10 mouse cellular contexts compared by ENCODE assay signal in the genomic region with DNA sequence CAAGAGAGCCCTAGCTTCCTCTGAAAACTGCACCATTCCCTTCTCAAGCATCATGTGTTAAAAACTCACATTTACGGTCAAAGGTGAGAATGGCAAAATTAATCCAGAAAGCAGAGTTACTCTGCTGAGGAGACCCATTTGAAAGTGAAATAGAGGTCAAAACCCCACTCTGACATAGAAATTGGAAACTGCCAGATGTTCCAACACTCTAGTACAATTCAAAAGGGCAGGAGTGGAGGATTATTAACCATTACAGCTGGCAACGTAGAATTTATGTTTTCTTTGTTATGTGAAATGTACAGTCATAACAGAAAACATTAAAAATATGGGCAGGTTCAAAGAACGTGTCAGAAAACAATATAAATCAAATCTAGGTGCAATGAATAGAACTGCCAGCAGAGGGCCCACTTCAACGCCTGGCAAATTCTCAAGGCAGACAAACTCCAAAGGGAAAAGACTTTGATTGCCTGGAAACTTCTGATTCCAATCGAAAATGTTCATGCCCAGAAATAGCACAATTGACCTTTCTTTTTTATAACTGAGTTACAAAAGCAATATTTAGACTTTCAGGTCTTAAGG. TPM values are rescaled to one million over a fixed set of nuclear protein-coding genes. Genes with fewer than 3 reads are reported as not detected.
DNase-seq lines count a peak whose midpoint lies in the region; ATAC-seq and TF ChIP-seq lines count a peak whose summit lies in the region.
"Had no signal": no experiment of that assay in that cellular context is flagged by ENCODE, and none has a peak within 500 bp of the region (broad histone marks: within the 10 kb centered on the region; RNA-seq: fewer than 3 reads in every experiment).

No protein-coding gene starts in this region.

- DNase-seq in heart, adult 18-20 months, result peak; percentile 53 to 85
- DNase-seq in heart, postnatal 25 days (ENCODE audit: low spot score), result no peak
- peak; percentile 61 for DNase-seq in 3T3-L1 (ENCODE audit: low read depth, low spot score)
- DNase-seq in R1 (ENCODE audit: low read depth, low spot score), result peak; percentile 48
- DNase-seq in embryonic facial prominence, embryonic 11.5 days (ENCODE audit: low spot score), result peak; percentile 79
- peak; percentile 39 to 68 for DNase-seq in kidney, postnatal 36 days
- peak; percentile 82 for DNase-seq in lung, embryonic 14.5 days
- peak; percentile 60 for DNase-seq in thymus, postnatal 14 days

- H3K9me3 ChIP-seq in embryonic facial prominence, embryonic 11.5 days (replicated peaks; ENCODE audit: control insufficient read depth, low read length), result no peaks in the 10 kb centered on the region
- H3K9me3 ChIP-seq in lung, embryonic 14.5 days (ENCODE audit: low read depth, low read length), result no peaks in the 10 kb centered on the region
- H3K9me3 ChIP-seq: neural tube, embryonic 12.5 days had no signal

- H3K36me3 ChIP-seq in embryonic facial prominence, embryonic 11.5 days (replicated peaks; ENCODE audit: control insufficient read depth, insufficient read depth, low read depth, low read length), result no peaks in the 10 kb centered on the region
- H3K36me3 ChIP-seq in lung, embryonic 14.5 days (ENCODE audit: insufficient read depth), result no peaks in the 10 kb centered on the region
- H3K36me3 ChIP-seq: neural tube, embryonic 12.5 days had no signal

- no peak overlapping the region for H3K4me2 ChIP-seq in embryonic facial prominence, embryonic 11.5 days (ENCODE audit: low read depth, low read length)
- H3K4me2 ChIP-seq in lung, embryonic 14.5 days, result no peak overlapping the region
- H3K4me2 ChIP-seq: neural tube, embryonic 12.5 days had no signal

- no peak overlapping the region for H3K27ac ChIP-seq in embryonic facial prominence, embryonic 11.5 days (replicated peaks; ENCODE audit: low read depth, low read length)
- no peak overlapping the region for H3K27ac ChIP-seq in lung, embryonic 14.5 days (ENCODE audit: low read depth)
- H3K27ac ChIP-seq: neural tube, embryonic 12.5 days had no signal

- peak; percentile 82 for TF ChIP-seq CTCF in lung, embryonic 14.5 days (IDR thresholded peaks at IDR 0.05; ENCODE audit: low read depth)

- ATAC-seq in embryonic facial prominence, embryonic 11.5 days (replicated peaks; ENCODE audit: insufficient number of reproducible peaks, low FRiP score, low TSS enrichment, low read depth), result no peak
- ATAC-seq in lung, embryonic 14.5 days (ENCODE audit: insufficient read depth), result no peak

- H3K27me3 ChIP-seq in embryonic facial prominence, embryonic 11.5 days (ENCODE audit: control insufficient read depth, insufficient read depth, low read length), result no peaks in the 10 kb centered on the region
- no peaks in the 10 kb centered on the region for H3K27me3 ChIP-seq in lung, embryonic 14.5 days (ENCODE audit: insufficient read depth, low read length)
- H3K27me3 ChIP-seq: neural tube, embryonic 12.5 days had no signal

- H3K4me1 ChIP-seq in embryonic facial prominence, embryonic 11.5 days (ENCODE audit: control insufficient read depth, insufficient read depth, low read length), result no peaks in the 10 kb centered on the region
- no peaks in the 10 kb centered on the region for H3K4me1 ChIP-seq in lung, embryonic 14.5 days (ENCODE audit: insufficient read depth)
- H3K4me1 ChIP-seq: neural tube, embryonic 12.5 days had no signal

- intact Hi-C loops in heart, postnatal 25 days (cut with DNase I), result loop anchor here (2.0 kb wide), 2 partner anchors 161 to 191 kb away; no protein-coding TSS in a partner anchor

- no peak overlapping the region for H3K9ac ChIP-seq in embryonic facial prominence, embryonic 11.5 days (replicated peaks; ENCODE audit: low read length)
- H3K9ac ChIP-seq in lung, embryonic 14.5 days, result no peak overlapping the region
- H3K9ac ChIP-seq: neural tube, embryonic 12.5 days had no signal

- 17% methylated on average over 5 of the region's 5 CpGs for WGBS in embryonic facial prominence, embryonic 11.5 days
- 15% methylated on average over 5 of the region's 5 CpGs for WGBS in lung, embryonic 14.5 days

- H3K4me3 ChIP-seq in embryonic facial prominence, embryonic 11.5 days (ENCODE audit: low read depth, low read length), result no peak overlapping the region
- no peak overlapping the region for H3K4me3 ChIP-seq in lung, embryonic 14.5 days (ENCODE audit: low read depth, low read length)
- H3K4me3 ChIP-seq: neural tube, embryonic 12.5 days had no signal

RNA-seq across cellular contexts. Expression of a gene that starts 54.2 kb away (rescaled TPM):
- total RNA-seq in heart, adult 18-20 months (2021), result not detected
- total RNA-seq in heart, postnatal 25 days (2021), result not detected
- polyA plus RNA-seq in embryonic facial prominence, embryonic 11.5 days (2014; fragmentation: Nextera tagmentation; extraction: Ambion mirVana), result 0.21 TPM in 1 of 2 replicates, not detected in the other
- polyA plus RNA-seq in lung, embryonic 14.5 days (2014; fragmentation: Nextera tagmentation; extraction: Ambion mirVana), result not detected in 2 replicates
- polyA plus RNA-seq: heart, embryonic 14.5 days; neural tube, embryonic 12.5 days had no signal
